Mouse (Mus musculus): ENCODE measurements at regions not wholly inside any gene's neighbourhood (a gene's known extent, or its start where the extent isn't known, plus 50 kb on each side); places are given as distances from the start of the nearest gene placed in this dataset.
A peak's percentile ranks its signal among the peaks of the same experiment; 100 is the strongest.
"Not testable (repeated sequence)": the region's sequence is repeated elsewhere in the genome, so short reads cannot be mapped to it uniquely, and the experiment has no call there.

- not testable (repeated sequence) for H3K9ac ChIP-seq (replicated peaks; ENCODE audit: low read depth, low read length); H3K27ac ChIP-seq (ENCODE audit: low read depth, low read length); H3K4me1 ChIP-seq (ENCODE audit: control insufficient read depth, insufficient read depth, low read length); H3K4me3 ChIP-seq (ENCODE audit: low read depth, low read length); H3K36me3 ChIP-seq (ENCODE audit: control insufficient read depth, insufficient read depth, low read length); ATAC-seq (ENCODE audit: low read depth); H3K4me2 ChIP-seq (ENCODE audit: low read depth, low read length); H3K27me3 ChIP-seq (ENCODE audit: control insufficient read depth, insufficient read depth, low read length)
- 90% methylated on average over 20 of the region's 20 CpGs for WGBS
- peaks cover 13% of the 10 kb centered on the region; the same call in 1 of the 2 replicates for H3K9me3 ChIP-seq (ENCODE audit: control insufficient read depth, low read length)
Observed at GRCm38 (mm10) chr13:12889631-12890030, 89.8 kb upstream of the Prl2c3 start.

GRCm38 (mm10) chr13:12879506-12879905 is 79.6 kb upstream of the Prl2c3 start:
- WGBS: 64% methylated on average over 3 of the region's 3 CpGs
- H3K27ac ChIP-seq (ENCODE audit: low read depth, low read length); H3K36me3 ChIP-seq (ENCODE audit: control insufficient read depth, insufficient read depth, low read length); H3K4me1 ChIP-seq (ENCODE audit: control insufficient read depth, insufficient read depth, low read length); H3K4me3 ChIP-seq (ENCODE audit: low read depth, low read length); ATAC-seq (ENCODE audit: low read depth); H3K4me2 ChIP-seq (ENCODE audit: low read depth, low read length); H3K9ac ChIP-seq (replicated peaks; ENCODE audit: low read depth, low read length); H3K27me3 ChIP-seq (ENCODE audit: control insufficient read depth, insufficient read depth, low read length): not testable (repeated sequence)
- H3K9me3 ChIP-seq (ENCODE audit: control insufficient read depth, low read length): peaks cover 19% of the 10 kb centered on the region

DNA sequence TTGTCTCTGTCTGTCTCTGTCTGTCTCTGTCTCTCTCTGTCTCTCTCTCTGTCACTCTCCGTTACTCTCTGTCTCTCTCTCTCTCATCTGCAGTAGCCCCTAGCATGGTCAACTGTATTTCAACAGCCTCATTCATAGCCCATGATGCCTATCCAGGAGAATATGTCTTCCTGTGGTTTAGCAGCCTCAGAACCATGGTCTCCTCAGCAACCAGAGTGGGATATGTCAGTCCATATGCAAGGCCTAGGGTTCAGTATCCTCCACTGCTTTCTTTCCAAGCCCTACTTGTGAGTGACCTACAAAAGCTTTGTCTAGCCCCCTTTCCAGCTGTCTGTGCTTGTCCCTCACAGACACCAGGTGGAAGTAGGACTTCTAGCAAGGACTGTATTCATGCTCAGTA is 65.1 kb upstream of the Prl2c3 start:
- peaks cover 10% of the 10 kb centered on the region for H3K9me3 ChIP-seq (ENCODE audit: control insufficient read depth, low read length)
- not testable (repeated sequence) for H3K27me3 ChIP-seq (ENCODE audit: control insufficient read depth, insufficient read depth, low read length); H3K4me2 ChIP-seq (ENCODE audit: low read depth, low read length); H3K9ac ChIP-seq (replicated peaks; ENCODE audit: low read depth, low read length); H3K27ac ChIP-seq (ENCODE audit: low read depth, low read length); H3K4me1 ChIP-seq (ENCODE audit: control insufficient read depth, insufficient read depth, low read length); H3K4me3 ChIP-seq (ENCODE audit: low read depth, low read length); ATAC-seq (ENCODE audit: low read depth); H3K36me3 ChIP-seq (ENCODE audit: control insufficient read depth, insufficient read depth, low read length)
- 91% methylated on average over 1 of the region's 1 CpGs for WGBS

DNA sequence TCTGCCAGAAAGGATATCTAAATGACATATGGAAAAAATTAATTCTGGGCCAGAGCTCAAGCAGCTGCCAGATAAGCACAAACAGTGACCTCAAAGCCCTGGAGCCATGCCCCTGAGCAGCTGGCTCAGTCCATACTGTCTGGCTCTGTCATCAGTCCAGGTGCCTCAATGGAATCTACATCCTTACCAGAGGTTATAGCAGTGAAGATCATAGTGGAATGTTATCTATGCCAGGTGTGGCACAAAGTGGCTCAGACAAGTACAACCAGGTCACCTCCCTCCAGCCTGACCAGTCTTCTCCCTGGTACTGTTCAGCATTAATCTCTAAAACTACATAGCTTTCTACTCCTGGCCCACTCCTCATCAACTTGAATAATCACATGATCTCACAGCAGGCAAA is 64.4 kb upstream of the Prl2c3 start:
- peaks cover 10% of the 10 kb centered on the region for H3K9me3 ChIP-seq (ENCODE audit: control insufficient read depth, low read length)
- H3K27ac ChIP-seq (ENCODE audit: low read depth, low read length): no peak overlapping the region
- H3K4me2 ChIP-seq (ENCODE audit: low read depth, low read length): no peak overlapping the region
- ATAC-seq (ENCODE audit: low read depth): peak; percentile 54; the same call in 1 of the 2 replicates
- H3K4me3 ChIP-seq (ENCODE audit: low read depth, low read length): no peak overlapping the region
- H3K36me3 ChIP-seq (ENCODE audit: control insufficient read depth, insufficient read depth, low read length): no peaks in the 10 kb centered on the region
- no peak overlapping the region for H3K9ac ChIP-seq (replicated peaks; ENCODE audit: low read depth, low read length)
- H3K27me3 ChIP-seq (ENCODE audit: control insufficient read depth, insufficient read depth, low read length): no peaks in the 10 kb centered on the region
- H3K4me1 ChIP-seq (ENCODE audit: control insufficient read depth, insufficient read depth, low read length): no peaks in the 10 kb centered on the region

DNA sequence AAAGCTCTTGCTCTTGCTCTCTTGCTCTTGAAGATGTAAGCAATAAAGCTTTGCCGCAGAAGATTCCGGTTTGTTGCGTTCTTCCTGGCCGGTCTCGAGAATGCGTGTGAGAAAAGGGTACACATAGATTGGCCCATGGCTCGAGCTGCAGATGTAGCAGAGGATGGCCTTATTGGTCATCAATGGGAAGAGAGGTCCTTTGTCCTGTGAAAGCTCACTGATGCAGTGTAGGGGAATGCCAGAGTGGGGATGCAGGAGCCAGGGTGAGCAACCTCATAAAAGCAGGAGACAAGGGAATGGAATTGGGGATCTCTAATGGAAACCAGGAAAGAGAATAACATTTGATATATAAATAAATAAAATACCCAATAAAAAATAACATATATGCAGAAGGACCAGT is 63.7 kb upstream of the Prl2c3 start:
- not testable (repeated sequence) for H3K27me3 ChIP-seq (ENCODE audit: control insufficient read depth, insufficient read depth, low read length); ATAC-seq (ENCODE audit: low read depth); H3K4me3 ChIP-seq (ENCODE audit: low read depth, low read length); H3K4me1 ChIP-seq (ENCODE audit: control insufficient read depth, insufficient read depth, low read length); H3K9ac ChIP-seq (replicated peaks; ENCODE audit: low read depth, low read length); H3K4me2 ChIP-seq (ENCODE audit: low read depth, low read length); H3K27ac ChIP-seq (ENCODE audit: low read depth, low read length); H3K36me3 ChIP-seq (ENCODE audit: control insufficient read depth, insufficient read depth, low read length)
- WGBS: 89% methylated on average over 7 of the region's 7 CpGs
- peaks cover 10% of the 10 kb centered on the region for H3K9me3 ChIP-seq (ENCODE audit: control insufficient read depth, low read length)

GRCm38 (mm10) chr13:12860954-12861353 is 61.1 kb upstream of the Prl2c3 start:
- 95% methylated on average over 14 of the region's 17 CpGs for WGBS
- H3K4me2 ChIP-seq (ENCODE audit: low read depth, low read length); ATAC-seq (ENCODE audit: low read depth); H3K9ac ChIP-seq (replicated peaks; ENCODE audit: low read depth, low read length); H3K4me3 ChIP-seq (ENCODE audit: low read depth, low read length); H3K4me1 ChIP-seq (ENCODE audit: control insufficient read depth, insufficient read depth, low read length); H3K36me3 ChIP-seq (ENCODE audit: control insufficient read depth, insufficient read depth, low read length); H3K27me3 ChIP-seq (ENCODE audit: control insufficient read depth, insufficient read depth, low read length); H3K27ac ChIP-seq (ENCODE audit: low read depth, low read length): not testable (repeated sequence)
- H3K9me3 ChIP-seq (ENCODE audit: control insufficient read depth, low read length): peaks cover 10% of the 10 kb centered on the region

DNA sequence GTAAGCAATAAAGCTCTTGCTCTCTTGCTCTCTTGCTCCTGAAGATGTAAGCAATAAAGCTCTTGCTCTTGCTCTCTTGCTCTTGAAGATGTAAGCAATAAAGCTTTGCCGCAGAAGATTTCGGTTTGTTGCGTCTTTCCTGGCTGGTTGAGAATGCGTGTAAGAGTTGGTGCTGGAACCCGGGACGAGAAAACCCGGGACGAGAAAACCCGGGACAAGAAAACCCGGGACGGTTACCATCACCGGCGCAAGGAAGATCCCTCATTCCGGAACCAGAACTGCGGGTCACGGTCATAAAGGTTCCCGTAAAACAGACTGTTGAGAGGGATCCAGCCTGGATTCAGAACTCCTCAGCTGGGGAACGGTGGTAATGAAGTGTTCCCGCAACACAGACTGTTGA is 60.1 kb upstream of the Prl2c3 start:
- not testable (repeated sequence) for H3K9ac ChIP-seq (replicated peaks; ENCODE audit: low read depth, low read length); H3K27me3 ChIP-seq (ENCODE audit: control insufficient read depth, insufficient read depth, low read length); ATAC-seq (ENCODE audit: low read depth); H3K4me3 ChIP-seq (ENCODE audit: low read depth, low read length); H3K4me2 ChIP-seq (ENCODE audit: low read depth, low read length); H3K36me3 ChIP-seq (ENCODE audit: control insufficient read depth, insufficient read depth, low read length); H3K4me1 ChIP-seq (ENCODE audit: control insufficient read depth, insufficient read depth, low read length); H3K27ac ChIP-seq (ENCODE audit: low read depth, low read length)
- 96% methylated on average over 19 of the region's 19 CpGs for WGBS
- peaks cover 10% of the 10 kb centered on the region for H3K9me3 ChIP-seq (ENCODE audit: control insufficient read depth, low read length)
